Comparison of ENCODE assay signal across 8 mouse cellular contexts in genomic region chr3:108940001-108940633, GRCm38 (mm10). TPM values are rescaled to one million over a fixed set of nuclear protein-coding genes. Genes with fewer than 3 reads are reported as not detected.
DNase-seq lines count a peak whose midpoint lies in the region; ATAC-seq lines count a peak whose summit lies in the region.

Gene Gm9857 (minus strand): TSS chr3:108940445.

- no peaks in the 10 kb centered on the region for H3K9me3 ChIP-seq in liver, embryonic 15.5 days (replicated peaks)
- no peaks in the 10 kb centered on the region for H3K9me3 ChIP-seq in stomach, embryonic 15.5 days

- peaks cover 6% of the 10 kb centered on the region; the same call in 1 of the 2 replicates for H3K27me3 ChIP-seq in liver, embryonic 15.5 days
- H3K27me3 ChIP-seq in stomach, embryonic 15.5 days (replicated peaks), result no peaks in the 10 kb centered on the region

- H3K27ac ChIP-seq in liver, embryonic 15.5 days (replicated peaks), result no peak within 1 kb of the TSS
- no peak within 1 kb of the TSS for H3K27ac ChIP-seq in stomach, embryonic 15.5 days

- no peaks in the 10 kb centered on the region for H3K36me3 ChIP-seq in liver, embryonic 15.5 days (replicated peaks)
- no peaks in the 10 kb centered on the region for H3K36me3 ChIP-seq in stomach, embryonic 15.5 days

- ATAC-seq in liver, embryonic 15.5 days (ENCODE audit: insufficient read depth), result no peak
- ATAC-seq in stomach, embryonic 15.5 days (ENCODE audit: insufficient read depth, low FRiP score, low read depth), result peak; percentile 47; the same call in 1 of the 2 replicates

- WGBS in liver, embryonic 15.5 days (ENCODE audit: insufficient replicate concordance), result 56% methylated on average over 50 of the region's 59 CpGs
- WGBS in stomach, embryonic 15.5 days, result 53% methylated on average over 54 of the region's 59 CpGs

- H3K4me2 ChIP-seq in liver, embryonic 15.5 days, result peak within 1 kb of the TSS; percentile 48
- H3K4me2 ChIP-seq in stomach, embryonic 15.5 days, result peak within 1 kb of the TSS; percentile 78

- 0 out of 2 replicates have a peak within 1 kb of the TSS, but pooled peaks have one; percentile 5 for H3K4me3 ChIP-seq in liver, embryonic 15.5 days (replicated peaks)
- peak within 1 kb of the TSS; percentile 37 for H3K4me3 ChIP-seq in stomach, embryonic 15.5 days (replicated peaks)

- no peaks in the 10 kb centered on the region for H3K4me1 ChIP-seq in liver, embryonic 15.5 days (replicated peaks)
- no peaks in the 10 kb centered on the region for H3K4me1 ChIP-seq in stomach, embryonic 15.5 days

- DNase-seq in heart, adult 11 months, result peak; percentile 74
- no peak for DNase-seq in heart, adult 8-10 months (ENCODE audit: low spot score)
- DNase-seq in R1 (ENCODE audit: low read depth, low spot score), result peak; percentile 34
- peak; percentile 41 for DNase-seq in forelimb bud, embryonic 11.5 days (ENCODE audit: low read depth, low spot score)
- no peak for DNase-seq in ovary, postnatal 14 days (ENCODE audit: low spot score)
- DNase-seq in left cerebral cortex, adult 18-20 months (ENCODE audit: low spot score in 2 of 2), result no peak

- H3K9ac ChIP-seq in liver, embryonic 15.5 days, result no peak within 1 kb of the TSS
- H3K9ac ChIP-seq in stomach, embryonic 15.5 days, result no peak within 1 kb of the TSS

RNA-seq across cellular contexts. Expression of gene Gm9857, which starts in this region (rescaled TPM):
- not detected for total RNA-seq in heart, adult 8-10 months (2022)
- polyA plus RNA-seq in liver, embryonic 15.5 days (2015; fragmentation: Nextera tagmentation; extraction: Ambion mirVana), result not detected in 2 replicates
- 0.54 TPM in 1 of 2 replicates, not detected in the other for polyA plus RNA-seq in stomach, embryonic 15.5 days (2015; fragmentation: Nextera tagmentation; extraction: Ambion mirVana)
- not detected for total RNA-seq in left cerebral cortex, adult 18-20 months (2021)

Comparison
In these comparisons a context has a peak if more than half of its experiments do, and no peak if none do; other contexts are left out.
1. DNase-seq: peak in heart, adult 11 months (single experiment), R1 (single experiment) and forelimb bud, embryonic 11.5 days (single experiment); none in heart, adult 8-10 months (single experiment), ovary, postnatal 14 days (single experiment) and left cerebral cortex, adult 18-20 months (0 of 2).
2. Peak in ATAC-seq, H3K4me3 ChIP-seq and H3K4me2 ChIP-seq in stomach, embryonic 15.5 days; RNA of the gene not detected or under 1 TPM.